Mouse (Mus musculus): ENCODE data around the gene Trnt1. TPM values are rescaled to one million over a fixed set of nuclear protein-coding genes. Genes with fewer than 3 reads are reported as not detected.

Gene Trnt1
- polyA plus RNA-seq, 1 experiment from 2014 or later: 48.8 TPM

- peaks cover 50% of the 10 kb centered on the region for H3K36me3 ChIP-seq
Measured at GRCm38 (mm10) chr6:106791429-106791828, 22.5 kb downstream of the Trnt1 start.

GRCm38 (mm10) chr6:106792486-106792885 lies 23.6 kb downstream of the Trnt1 start:
- Histone ChIP-seq H3K36me3 (peaks cover 42% of the 10 kb centered on the region), H3K4me3 (no peak overlapping the region), H3K27ac (ENCODE audit: poor library complexity, severe bottlenecking) (no peak overlapping the region), H3K9ac (no peak overlapping the region), H3K4me2 (no peak overlapping the region), H3K9me3 (replicated peaks) (no peaks in the 10 kb centered on the region), H3K4me1 (replicated peaks) (0 out of 2 replicates have a peak, but pooled peaks cover 4% of the 10 kb centered on the region), H3K27me3 (replicated peaks) (no peaks in the 10 kb centered on the region)
- no peak for ATAC-seq (ENCODE audit: insufficient number of reproducible peaks, low FRiP score)
- 88% methylated on average over 5 of the region's 5 CpGs for WGBS

More at GRCm38 (mm10) chr6:106791429-106791828, 22.5 kb downstream of the Trnt1 start:
- H3K4me2 ChIP-seq: no peak overlapping the region
- WGBS: 87% methylated on average over 8 of the region's 8 CpGs
- H3K4me1 ChIP-seq (replicated peaks): 0 out of 2 replicates have a peak, but pooled peaks cover 3% of the 10 kb centered on the region
- no peaks in the 10 kb centered on the region for H3K9me3 ChIP-seq (replicated peaks)
- no peak overlapping the region for H3K4me3 ChIP-seq
- no peak for ATAC-seq (ENCODE audit: insufficient number of reproducible peaks, low FRiP score)
- H3K9ac ChIP-seq: no peak overlapping the region
- H3K27me3 ChIP-seq (replicated peaks): no peaks in the 10 kb centered on the region
- no peak overlapping the region for H3K27ac ChIP-seq (ENCODE audit: poor library complexity, severe bottlenecking)

GRCm38 (mm10) chr6:106793088-106793487 lies 24.2 kb downstream of the Trnt1 start:
- H3K9me3 ChIP-seq (replicated peaks): no peaks in the 10 kb centered on the region
- peaks cover 40% of the 10 kb centered on the region for H3K36me3 ChIP-seq
- no peak for ATAC-seq (ENCODE audit: insufficient number of reproducible peaks, low FRiP score)
- no peaks in the 10 kb centered on the region for H3K27me3 ChIP-seq (replicated peaks)
- no peak overlapping the region for H3K4me3 ChIP-seq
- no peak overlapping the region for H3K9ac ChIP-seq
- 91% methylated on average over 7 of the region's 7 CpGs for WGBS
- H3K27ac ChIP-seq (ENCODE audit: poor library complexity, severe bottlenecking): no peak overlapping the region
- no peak overlapping the region for H3K4me2 ChIP-seq
- 0 out of 2 replicates have a peak, but pooled peaks cover 4% of the 10 kb centered on the region for H3K4me1 ChIP-seq (replicated peaks)

- ATAC-seq (ENCODE audit: insufficient number of reproducible peaks, low FRiP score): no peak
- WGBS: 93% methylated on average over 10 of the region's 10 CpGs
- no peak overlapping the region for H3K4me3 ChIP-seq
- H3K4me1 ChIP-seq (replicated peaks): peaks cover 8% of the 10 kb centered on the region
- no peaks in the 10 kb centered on the region for H3K27me3 ChIP-seq (replicated peaks)
- peaks cover 36% of the 10 kb centered on the region for H3K36me3 ChIP-seq
- H3K4me2 ChIP-seq: no peak overlapping the region
- H3K9ac ChIP-seq: no peak overlapping the region
- no peaks in the 10 kb centered on the region for H3K9me3 ChIP-seq (replicated peaks)
- no peak overlapping the region for H3K27ac ChIP-seq (ENCODE audit: poor library complexity, severe bottlenecking)
Measured at GRCm38 (mm10) chr6:106793621-106794020, 24.7 kb downstream of the Trnt1 start.

- Histone ChIP-seq H3K27ac (ENCODE audit: poor library complexity, severe bottlenecking) (no peak overlapping the region), H3K9ac (no peak overlapping the region), H3K4me1 (replicated peaks) (peaks cover 14% of the 10 kb centered on the region), H3K4me2 (no peak overlapping the region), H3K36me3 (peaks cover 33% of the 10 kb centered on the region), H3K27me3 (replicated peaks) (no peaks in the 10 kb centered on the region), H3K4me3 (no peak overlapping the region), H3K9me3 (replicated peaks) (no peaks in the 10 kb centered on the region)
- no peak for ATAC-seq (ENCODE audit: insufficient number of reproducible peaks, low FRiP score)
- WGBS: 83% methylated on average over 13 of the region's 13 CpGs
Measured at GRCm38 (mm10) chr6:106794094-106794814, 25.3 kb downstream of the Trnt1 start.

- Histone ChIP-seq H3K4me1 (replicated peaks) (peaks cover 15% of the 10 kb centered on the region), H3K4me2 (peak within 1 kb of the TSS; percentile 97), H3K36me3 (peaks cover 5% of the 10 kb centered on the region), H3K9me3 (replicated peaks) (no peaks in the 10 kb centered on the region), H3K9ac (peak within 1 kb of the TSS; percentile 84), H3K27ac (ENCODE audit: poor library complexity, severe bottlenecking) (no peak within 1 kb of the TSS), H3K4me3 (peak within 1 kb of the TSS; percentile 85), H3K27me3 (replicated peaks) (no peaks in the 10 kb centered on the region)
- WGBS: 2% methylated on average over 57 of the region's 57 CpGs
- peak; percentile 93 for ATAC-seq (ENCODE audit: insufficient number of reproducible peaks, low FRiP score)
Measured at GRCm38 (mm10) chr6:106799333-106800226, 30.7 kb downstream of the Trnt1 start, which contains the start of gene Crbn. TSS of gene Crbn (minus strand) at chr6:106800077.

GRCm38 (mm10) chr6:106800227-106800557 lies 31.3 kb downstream of the Trnt1 start:
- WGBS: 55% methylated on average over 5 of the region's 5 CpGs
- Histone ChIP-seq H3K36me3 (no peaks in the 10 kb centered on the region), H3K4me3 (peak overlapping the region; percentile 85), H3K27ac (ENCODE audit: poor library complexity, severe bottlenecking) (no peak overlapping the region), H3K27me3 (replicated peaks) (no peaks in the 10 kb centered on the region), H3K4me2 (peak overlapping the region; percentile 97), H3K4me1 (replicated peaks) (peaks cover 15% of the 10 kb centered on the region), H3K9ac (no peak overlapping the region), H3K9me3 (replicated peaks) (no peaks in the 10 kb centered on the region)
- ATAC-seq (ENCODE audit: insufficient number of reproducible peaks, low FRiP score): no peak

- no peak overlapping the region for H3K9ac ChIP-seq
- H3K4me3 ChIP-seq: no peak overlapping the region
- no peak overlapping the region for H3K4me2 ChIP-seq
- ATAC-seq (ENCODE audit: insufficient number of reproducible peaks, low FRiP score): no peak
- no peaks in the 10 kb centered on the region for H3K9me3 ChIP-seq (replicated peaks)
- no peaks in the 10 kb centered on the region for H3K36me3 ChIP-seq
- no peaks in the 10 kb centered on the region for H3K4me1 ChIP-seq (replicated peaks)
- no peaks in the 10 kb centered on the region for H3K27me3 ChIP-seq (replicated peaks)
- 34% methylated on average over 2 of the region's 2 CpGs for WGBS
- no peak overlapping the region for H3K27ac ChIP-seq (ENCODE audit: poor library complexity, severe bottlenecking)
Measured at GRCm38 (mm10) chr6:106804904-106805303, 36.0 kb downstream of the Trnt1 start.

GRCm38 (mm10) chr6:106809161-106809560 lies 40.2 kb downstream of the Trnt1 start:
- Histone ChIP-seq H3K4me2 (no peak overlapping the region), H3K36me3 (no peaks in the 10 kb centered on the region), H3K4me3 (no peak overlapping the region), H3K27ac (ENCODE audit: poor library complexity, severe bottlenecking) (no peak overlapping the region), H3K9ac (no peak overlapping the region), H3K9me3 (replicated peaks) (no peaks in the 10 kb centered on the region), H3K27me3 (replicated peaks) (no peaks in the 10 kb centered on the region), H3K4me1 (replicated peaks) (no peaks in the 10 kb centered on the region)
- 52% methylated on average over 2 of the region's 2 CpGs for WGBS
- ATAC-seq (ENCODE audit: insufficient number of reproducible peaks, low FRiP score): no peak

- Histone ChIP-seq H3K4me1 (replicated peaks) (no peaks in the 10 kb centered on the region), H3K4me3 (no peak overlapping the region), H3K4me2 (no peak overlapping the region), H3K27me3 (replicated peaks) (no peaks in the 10 kb centered on the region), H3K9me3 (replicated peaks) (no peaks in the 10 kb centered on the region), H3K36me3 (no peaks in the 10 kb centered on the region), H3K27ac (ENCODE audit: poor library complexity, severe bottlenecking) (no peak overlapping the region), H3K9ac (no peak overlapping the region)
- 80% methylated on average over 3 of the region's 3 CpGs for WGBS
- no peak for ATAC-seq (ENCODE audit: insufficient number of reproducible peaks, low FRiP score)
Measured at GRCm38 (mm10) chr6:106810686-106811085, 41.8 kb downstream of the Trnt1 start.

GRCm38 (mm10) chr6:106819246-106819645 lies 50.3 kb downstream of the Trnt1 start:
- H3K36me3 ChIP-seq: no peaks in the 10 kb centered on the region
- no peak for ATAC-seq (ENCODE audit: insufficient number of reproducible peaks, low FRiP score)

More at GRCm38 (mm10) chr6:106819246-106819645, 50.3 kb downstream of the Trnt1 start:
- Histone ChIP-seq H3K4me3 (no peak overlapping the region), H3K9me3 (replicated peaks) (no peaks in the 10 kb centered on the region), H3K9ac (no peak overlapping the region), H3K27me3 (replicated peaks) (no peaks in the 10 kb centered on the region), H3K4me1 (replicated peaks) (no peaks in the 10 kb centered on the region), H3K27ac (ENCODE audit: poor library complexity, severe bottlenecking) (no peak overlapping the region), H3K4me2 (no peak overlapping the region)
